Mouse (Mus musculus) brain, embryonic 14.5 days (tissue): ENCODE measurements around the gene Myo18b.

ENCODE experiments used
- CTCF ChIP-seq: fragments of 200-500 bp; IDR thresholded peaks from 2 replicates; pipeline ENCODE4 v1.5.1; 2012; ENCODE audit warnings: inconsistent platforms, mild to moderate bottlenecking, moderate library complexity, borderline replicate concordance; ENCODE audit not compliant: insufficient read depth, insufficient read length; ENCODE audit errors: extremely low read depth
- POLR2A ChIP-seq: fragments of 200-500 bp; IDR thresholded peaks from 2 replicates; pipeline ENCODE4 v1.6.1; 2012; ENCODE audit warnings: mild to moderate bottlenecking, inconsistent platforms, borderline replicate concordance; ENCODE audit not compliant: poor library complexity, insufficient read depth, insufficient read length, severe bottlenecking; ENCODE audit errors: extremely low read depth

GRCm38 (mm10) chr5:112786788-112787187 lies 109.4 kb downstream of the Myo18b start:
- TF ChIP-seq CTCF = no peak
- TF ChIP-seq POLR2A = no peak
